Mouse (Mus musculus) embryonic facial prominence, embryonic 11.5 days (tissue): ENCODE results near the gene Ap3b1. TPM values are rescaled to one million over a fixed set of nuclear protein-coding genes. Genes with fewer than 3 reads are reported as not detected.
A peak's percentile ranks its signal among the peaks of the same experiment; 100 is the strongest.

ENCODE experiments used
- ATAC-seq: fragments of 200-750 bp; cut with Nextera tagmentation; replicated peaks from 2 replicates; pipeline ENCODE4 v1.8.0; 2017; ENCODE audit warnings: low read depth; ENCODE audit not compliant: insufficient number of reproducible peaks, low FRiP score, low TSS enrichment
- DNase-seq: peaks from one replicate; pipeline ENCODE4 v3.0.0-alpha.2; 2015; ENCODE audit warnings: low spot score
- H3K27ac ChIP-seq: fragments of 300-500 bp; sonication (generic); replicated peaks from 2 replicates; pipeline ENCODE4 v1.5.1; 2014; ENCODE audit warnings: mild to moderate bottlenecking, low read depth, low read length, control low read depth
- H3K27me3 ChIP-seq: fragments of 300-500 bp; sonication (generic); 2 replicates; pipeline ENCODE4 v1.6.1; 2014; ENCODE audit warnings: mild to moderate bottlenecking, low read length, moderate library complexity, mixed read lengths; ENCODE audit not compliant: control insufficient read depth, insufficient read depth
- H3K36me3 ChIP-seq: fragments of 300-500 bp; sonication (generic); replicated peaks from 2 replicates; pipeline ENCODE4 v1.6.1; 2014; ENCODE audit warnings: low read depth, mild to moderate bottlenecking, low read length, moderate library complexity, mixed read lengths; ENCODE audit not compliant: control insufficient read depth, insufficient read depth
- H3K4me1 ChIP-seq: fragments of 300-500 bp; sonication (generic); 2 replicates; pipeline ENCODE4 v1.6.1; 2014; ENCODE audit warnings: low read length, mixed read lengths; ENCODE audit not compliant: control insufficient read depth, insufficient read depth
- H3K4me2 ChIP-seq: fragments of 300-500 bp; sonication (generic); 2 replicates; pipeline ENCODE4 v1.6.1; 2014; ENCODE audit warnings: low read depth, mild to moderate bottlenecking, control low read depth, low read length, moderate library complexity
- H3K4me3 ChIP-seq: fragments of 300-500 bp; sonication (generic); 2 replicates; pipeline ENCODE4 v1.5.1; 2014; ENCODE audit warnings: low read depth, low read length, control low read depth
- H3K9ac ChIP-seq: fragments of 300-500 bp; sonication (generic); replicated peaks from 2 replicates; pipeline ENCODE4 v1.6.1; 2014; ENCODE audit warnings: mild to moderate bottlenecking, control low read depth, low read length
- H3K9me3 ChIP-seq: fragments of 300-500 bp; sonication (generic); replicated peaks from 2 replicates; pipeline ENCODE4 v1.6.1; 2016; ENCODE audit warnings: mild to moderate bottlenecking, low read length, inconsistent platforms, mixed read lengths; ENCODE audit not compliant: control insufficient read depth
- WGBS: fragments of 180-500 bp; shearing (Covaris S2); extraction: QIAGEN DNeasy Blood & Tissue Kit; methylation state at CpG from one replicate; pipeline ENCODE4 v1.1.7; 2014; 5-methylcytosine and 5-hydroxymethylcytosine counted together
- polyA plus RNA-seq: library from polyadenylated mRNA; unstranded; fragments of >200 nt; fragmentation: Nextera tagmentation; extraction: Ambion mirVana; gene quantifications from 2 replicates; pipeline ENCODE4 v1.2.1, GENCODE M21; 2014

The Ap3b1 gene
- polyA plus RNA-seq, 1 experiment from 2014 or later: 43.4 TPM

DNA sequence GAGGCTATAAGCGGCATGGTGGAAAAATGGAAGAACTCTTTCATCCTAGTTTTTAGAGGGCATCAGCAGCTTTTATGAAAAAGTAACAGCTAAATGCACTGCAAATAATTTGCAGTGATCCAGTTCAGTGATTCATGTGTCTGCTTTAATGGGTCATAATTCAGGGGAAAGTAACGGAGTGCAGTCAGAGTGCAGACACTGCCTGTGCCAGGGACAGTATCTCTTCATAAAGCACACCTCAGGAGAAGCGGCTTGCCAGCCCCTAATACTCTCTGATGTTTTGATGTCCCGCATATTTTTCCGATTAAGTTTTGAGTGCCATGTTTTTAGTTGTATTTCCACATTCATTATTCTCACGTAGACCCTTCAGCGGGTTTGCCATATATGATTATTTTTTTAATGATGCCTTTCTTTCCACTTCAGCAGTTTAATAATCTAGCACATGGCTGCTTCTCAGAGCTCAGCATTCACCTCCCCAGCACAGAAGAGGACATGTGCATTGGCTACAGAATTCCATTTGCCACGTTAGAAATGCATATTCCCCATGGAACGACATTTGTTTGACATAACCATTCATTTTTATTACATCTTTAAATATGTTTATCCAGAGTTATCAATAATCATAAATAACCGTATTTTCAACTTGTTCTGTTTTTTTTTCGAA lies 112.4 kb downstream of the Ap3b1 start:
- Histone ChIP-seq H3K9ac (no peak overlapping the region), H3K9me3 (no peaks in the 10 kb centered on the region), H3K27me3 (no peaks in the 10 kb centered on the region), H3K4me1 (no peaks in the 10 kb centered on the region), H3K27ac (no peak overlapping the region), H3K4me3 (no peak overlapping the region), H3K36me3 (no peaks in the 10 kb centered on the region), H3K4me2 (no peak overlapping the region)
- no peak for ATAC-seq
- 90% methylated on average over 11 of the region's 11 CpGs for WGBS
- DNase-seq: no peak

DNA sequence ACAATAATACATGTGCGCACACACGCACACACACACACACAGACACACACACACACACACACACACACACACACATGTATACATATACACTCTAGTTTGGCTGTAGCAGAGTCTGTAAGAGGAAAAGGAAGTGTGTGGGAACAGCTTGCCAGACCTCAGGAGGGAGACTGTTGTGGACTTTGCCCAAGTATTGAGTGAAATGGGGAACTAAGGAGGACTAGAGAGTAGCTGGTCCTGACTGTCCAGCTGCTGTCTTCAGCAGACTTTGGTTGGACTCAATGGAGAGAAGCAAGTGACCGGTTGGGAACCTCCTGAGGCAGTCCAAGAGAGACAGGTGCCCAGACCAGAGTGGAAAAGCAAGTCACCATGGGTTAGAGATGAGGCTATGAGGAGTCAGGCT lies 117.4 kb downstream of the Ap3b1 start:
- Histone ChIP-seq H3K36me3 (peaks cover 3% of the 10 kb centered on the region; the same call in 1 of the 2 replicates), H3K4me2 (no peak overlapping the region), H3K4me3 (no peak overlapping the region), H3K9me3 (no peaks in the 10 kb centered on the region), H3K27ac (no peak overlapping the region), H3K4me1 (no peaks in the 10 kb centered on the region), H3K27me3 (no peaks in the 10 kb centered on the region), H3K9ac (no peak overlapping the region)
- WGBS: 90% methylated on average over 3 of the region's 3 CpGs
- ATAC-seq (no peak), DNase-seq (no peak)

- ATAC-seq (no peak), DNase-seq (no peak)
- Histone ChIP-seq H3K4me2 (no peak overlapping the region), H3K4me3 (no peak overlapping the region), H3K27ac (no peak overlapping the region), H3K9ac (no peak overlapping the region), H3K27me3 (no peaks in the 10 kb centered on the region), H3K9me3 (no peaks in the 10 kb centered on the region), H3K36me3 (peaks cover 3% of the 10 kb centered on the region), H3K4me1 (no peaks in the 10 kb centered on the region)
- WGBS: 79% methylated on average over 7 of the region's 7 CpGs
These were observed 121.5 kb downstream of the Ap3b1 start for GRCm38 (mm10) chr13:94480256-94480655.

GRCm38 (mm10) chr13:94490684-94491083 lies 131.9 kb downstream of the Ap3b1 start:
- DNase-seq (no peak), ATAC-seq (no peak)
- Histone ChIP-seq H3K27ac (no peak overlapping the region), H3K4me3 (no peak overlapping the region), H3K36me3 (0 out of 2 replicates have a peak, but pooled peaks cover 2% of the 10 kb centered on the region), H3K27me3 (no peaks in the 10 kb centered on the region), H3K9me3 (no peaks in the 10 kb centered on the region), H3K4me2 (no peak overlapping the region), H3K4me1 (no peaks in the 10 kb centered on the region), H3K9ac (no peak overlapping the region)
- WGBS: 91% methylated on average over 3 of the region's 3 CpGs

- Histone ChIP-seq H3K9me3 (no peaks in the 10 kb centered on the region), H3K4me1 (no peaks in the 10 kb centered on the region), H3K36me3 (0 out of 2 replicates have a peak, but pooled peaks cover 2% of the 10 kb centered on the region), H3K27me3 (no peaks in the 10 kb centered on the region), H3K4me3 (no peak overlapping the region), H3K9ac (no peak overlapping the region), H3K4me2 (no peak overlapping the region), H3K27ac (no peak overlapping the region)
- ATAC-seq (no peak), DNase-seq (no peak)
- WGBS: 92% methylated on average over 8 of the region's 8 CpGs
These were observed 132.4 kb downstream of the Ap3b1 start for GRCm38 (mm10) chr13:94491159-94491558.

- ATAC-seq (no peak), DNase-seq (no peak)
- 75% methylated on average over 3 of the region's 3 CpGs for WGBS
- Histone ChIP-seq H3K9me3 (no peaks in the 10 kb centered on the region), H3K27ac (no peak overlapping the region), H3K4me3 (no peak overlapping the region), H3K9ac (no peak overlapping the region), H3K27me3 (no peaks in the 10 kb centered on the region), H3K36me3 (0 out of 2 replicates have a peak, but pooled peaks cover 2% of the 10 kb centered on the region), H3K4me2 (no peak overlapping the region), H3K4me1 (no peaks in the 10 kb centered on the region)
These were observed 138.8 kb downstream of the Ap3b1 start for GRCm38 (mm10) chr13:94497521-94497920.

GRCm38 (mm10) chr13:94506411-94506810 lies 147.7 kb downstream of the Ap3b1 start:
- WGBS: 71% methylated on average over 3 of the region's 3 CpGs
- ATAC-seq (no peak), DNase-seq (no peak)

GRCm38 (mm10) chr13:94508344-94508743 lies 149.6 kb downstream of the Ap3b1 start:
- H3K27me3 ChIP-seq: no peaks in the 10 kb centered on the region
- ATAC-seq: no peak
- H3K27ac ChIP-seq: no peak overlapping the region
- peak; percentile 56 for DNase-seq
- H3K9ac ChIP-seq: no peak overlapping the region
- H3K4me3 ChIP-seq: no peak overlapping the region
- no peaks in the 10 kb centered on the region for H3K36me3 ChIP-seq
- H3K9me3 ChIP-seq: no peaks in the 10 kb centered on the region
- WGBS: 75% methylated on average over 8 of the region's 8 CpGs
- no peak overlapping the region for H3K4me2 ChIP-seq
- no peaks in the 10 kb centered on the region for H3K4me1 ChIP-seq

More at GRCm38 (mm10) chr13:94506411-94506810, 147.7 kb downstream of the Ap3b1 start:
- no peak overlapping the region for H3K4me2 ChIP-seq
- H3K4me1 ChIP-seq: no peaks in the 10 kb centered on the region
- no peak overlapping the region for H3K27ac ChIP-seq
- no peak overlapping the region for H3K4me3 ChIP-seq
- H3K36me3 ChIP-seq: no peaks in the 10 kb centered on the region
- H3K9me3 ChIP-seq: no peaks in the 10 kb centered on the region
- no peaks in the 10 kb centered on the region for H3K27me3 ChIP-seq
- no peak overlapping the region for H3K9ac ChIP-seq
